Mouse (Mus musculus) ES-Bruce4 (cell line): ENCODE measurements around the gene Hoxa9.

Source experiments
- CTCF ChIP-seq: IDR thresholded peaks from one replicate; pipeline ENCODE4 v1.8.1; 2011; ENCODE audit warnings: low read depth, low read length
- EP300 ChIP-seq: IDR thresholded peaks from 2 replicates; pipeline ENCODE4 v1.6.1; 2011; ENCODE audit warnings: low read depth, low read length; ENCODE audit not compliant: insufficient read depth
- POLR2A ChIP-seq: IDR thresholded peaks from one replicate; pipeline ENCODE4 v1.8.1; 2011; ENCODE audit warnings: low read length; ENCODE audit not compliant: insufficient read depth

- no peak for TF ChIP-seq CTCF
- TF ChIP-seq POLR2A: no peak
- TF ChIP-seq EP300: no peak
Observed at GRCm38 (mm10) chr6:52206882-52207683, 23.8 kb downstream of the Hoxa9 start.
